Mouse (Mus musculus) sigmoid colon, adult 10 weeks (tissue): ENCODE measurements around the gene Olfr1339. TPM values are rescaled to one million over a fixed set of nuclear protein-coding genes. Genes with fewer than 3 reads are reported as not detected.

Experiments used
- polyA plus RNA-seq: library from polyadenylated mRNA; stranded (reverse); fragments of 350-450 nt; fragmentation: Illumina TruSeq; extraction: RNeasy Lipid Tissue Mini Kit (QIAGEN cat#74804); gene quantifications from one replicate; pipeline ENCODE4 v1.2.3, GENCODE M21; 2014; ENCODE audit warnings: low read depth, low replicate concordance

The Olfr1339 gene
- not detected for polyA plus RNA-seq

GRCm38 (mm10) chr4:118731875-118732274, at the start of gene Olfr1339:
Olfr1339 (plus strand) TSS chr4:118732175.

GRCm38 (mm10) chr4:118692412-118692973, 39.5 kb upstream of the Olfr1339 start, which contains the start of gene Olfr1342:
Olfr1342 (minus strand) TSS chr4:118692756.

GRCm38 (mm10) chr4:118703223-118703622, 28.8 kb upstream of the Olfr1339 start, which contains the start of gene Olfr1341:
Olfr1341 (plus strand) TSS chr4:118703523.

GRCm38 (mm10) chr4:118719838-118720237, 12.1 kb upstream of the Olfr1339 start, which contains the start of gene Olfr1340:
Olfr1340 (plus strand) TSS chr4:118720138.

GRCm38 (mm10) chr4:118758637-118759036, 26.7 kb downstream of the Olfr1339 start, which contains the start of gene Olfr1338:
Olfr1338 (minus strand) TSS chr4:118758737.

GRCm38 (mm10) chr4:118782486-118782885, 50.5 kb downstream of the Olfr1339 start, which contains the start of gene Olfr1337:
Olfr1337 (minus strand) TSS chr4:118782586.

Other genes starting within 250 kb of the Olfr1339 start
- 0.60 TPM for gene Tie1, start 242.1 kb upstream of the Olfr1339 start, polyA plus RNA-seq
- gene 2610528J11Rik, start 205.2 kb upstream of the Olfr1339 start, polyA plus RNA-seq = 17.1 TPM
- 3.1 TPM for gene Tmem125, start 188.1 kb upstream of the Olfr1339 start, polyA plus RNA-seq
- gene Cfap57, start 111.4 kb upstream of the Olfr1339 start, polyA plus RNA-seq = not detected
- 20.9 TPM for gene Ebna1bp2, start 111.4 kb upstream of the Olfr1339 start, polyA plus RNA-seq
- not detected for gene Olfr62, start 73.2 kb upstream of the Olfr1339 start, polyA plus RNA-seq
- gene Olfr1342, start 39.4 kb upstream of the Olfr1339 start, polyA plus RNA-seq = not detected
- gene Olfr1341, start 28.7 kb upstream of the Olfr1339 start, polyA plus RNA-seq = not detected
- gene Olfr1340, start 12.0 kb upstream of the Olfr1339 start, polyA plus RNA-seq = not detected
- not detected for gene Olfr1338, start 26.6 kb downstream of the Olfr1339 start, polyA plus RNA-seq
- not detected for gene Olfr1337, start 50.4 kb downstream of the Olfr1339 start, polyA plus RNA-seq
- not detected for gene Olfr1335, start 77.8 kb downstream of the Olfr1339 start, polyA plus RNA-seq
- gene Olfr1333, start 104.1 kb downstream of the Olfr1339 start, polyA plus RNA-seq = not detected
- not detected for gene Olfr1331, start 132.5 kb downstream of the Olfr1339 start, polyA plus RNA-seq
- gene Olfr1330, start 156.4 kb downstream of the Olfr1339 start, polyA plus RNA-seq = not detected
- not detected for gene Olfr1329, start 185.3 kb downstream of the Olfr1339 start, polyA plus RNA-seq
- gene Olfr1328, start 206.4 kb downstream of the Olfr1339 start, polyA plus RNA-seq = not detected
- gene Lao1, start 229.4 kb downstream of the Olfr1339 start, polyA plus RNA-seq = not detected